Mouse (Mus musculus) lung, adult 2 months (tissue): ENCODE data around the gene Dclk1.

Experiments
- CTCF ChIP-seq: fragments of 200-500 bp; IDR thresholded peaks from 2 replicates; pipeline ENCODE4 v1.5.1; 2011; ENCODE audit warnings: mild to moderate bottlenecking, low read length, control low read depth; ENCODE audit not compliant: insufficient read depth
- POLR2A ChIP-seq: fragments of 200-500 bp; IDR thresholded peaks from 2 replicates; pipeline ENCODE4 v1.6.1; 2011; ENCODE audit warnings: low read depth, mild to moderate bottlenecking, control low read depth, low read length, borderline replicate concordance; ENCODE audit errors: extremely low read depth

DNA sequence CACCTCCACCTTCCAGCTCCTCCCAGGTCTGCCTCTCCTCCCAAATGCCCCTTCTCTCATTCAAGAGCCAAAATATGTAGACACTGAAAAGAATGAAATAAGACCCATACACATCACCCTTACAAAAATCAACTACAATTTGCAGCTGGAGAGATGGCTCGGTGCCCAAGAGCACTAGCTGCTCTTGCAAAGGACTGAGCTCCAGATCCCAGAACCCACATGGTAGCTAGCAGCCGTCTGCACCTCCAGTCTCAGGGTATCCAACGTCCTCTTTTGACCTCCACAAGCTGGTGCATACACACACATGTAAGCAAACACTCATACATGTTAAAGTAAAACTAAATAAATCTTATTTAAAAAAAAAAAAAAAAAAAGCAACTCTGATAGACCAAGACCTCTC is 150.4 kb downstream of the Dclk1 start:
- no peak for TF ChIP-seq CTCF
- TF ChIP-seq POLR2A: no peak
